Mouse (Mus musculus): ENCODE measurements around the gene Cdc42bpg.

The Cdc42bpg gene

DNA sequence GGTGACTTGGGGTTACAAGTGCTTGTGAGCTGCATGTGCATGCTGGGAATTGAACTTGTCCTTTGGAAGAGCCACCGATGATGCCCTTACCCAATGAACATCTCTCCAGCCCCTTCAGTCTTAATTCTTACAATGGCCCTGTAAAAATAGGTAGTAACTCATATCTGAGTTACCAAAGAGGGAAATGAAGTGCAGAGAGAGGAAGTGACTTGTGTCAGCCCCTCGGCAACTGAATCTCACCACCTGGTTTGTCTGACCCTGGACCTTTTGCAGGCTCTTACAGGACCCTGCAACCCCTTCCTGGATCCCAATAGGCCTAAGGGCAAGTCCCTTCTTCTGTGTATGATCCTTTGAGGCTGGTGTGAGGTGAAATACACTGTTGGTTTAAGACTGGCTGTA lies 45.9 kb downstream of the Cdc42bpg start:
- no peak for DNase-seq

DNA sequence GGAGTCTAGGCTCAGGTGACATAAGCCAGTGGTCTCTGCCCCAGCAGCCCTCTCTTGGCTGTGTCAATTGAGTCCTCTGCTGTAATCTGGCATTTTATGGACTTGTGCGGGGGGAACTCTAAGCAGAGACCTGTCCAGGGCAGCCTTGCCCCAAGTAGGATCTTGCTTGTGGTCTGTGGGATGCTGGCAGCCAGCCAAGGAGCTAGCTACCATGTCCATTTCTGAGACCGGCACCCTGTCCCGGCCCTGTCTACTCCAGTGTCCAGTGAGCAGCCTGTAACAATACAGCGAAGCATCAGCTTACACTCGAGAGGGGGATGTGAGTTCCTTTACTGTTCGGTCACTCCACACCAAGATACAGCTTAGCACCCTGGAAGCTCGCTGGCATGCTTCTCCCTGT lies 47.8 kb downstream of the Cdc42bpg start:
- DNase-seq: no peak

DNA sequence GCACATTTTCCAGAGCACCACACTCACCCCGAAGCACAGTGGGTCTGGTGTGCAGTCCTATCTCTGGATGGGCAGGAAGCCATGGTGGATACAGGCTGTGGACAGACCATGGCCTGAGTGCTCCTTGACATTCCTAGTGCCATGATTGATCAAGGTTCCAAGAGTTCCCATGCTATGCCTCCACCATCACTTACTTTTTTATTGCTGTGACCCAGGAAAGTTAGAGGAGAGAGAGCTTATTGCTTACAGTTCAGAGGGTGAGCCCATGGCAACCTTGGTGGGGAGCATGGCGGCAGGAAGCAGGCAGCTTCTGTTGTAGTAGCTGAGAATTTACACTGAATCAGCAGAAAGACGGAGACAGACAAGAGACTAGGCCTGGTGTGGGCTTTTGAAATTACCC lies 55.0 kb downstream of the Cdc42bpg start:
- DNase-seq: no peak

DNA sequence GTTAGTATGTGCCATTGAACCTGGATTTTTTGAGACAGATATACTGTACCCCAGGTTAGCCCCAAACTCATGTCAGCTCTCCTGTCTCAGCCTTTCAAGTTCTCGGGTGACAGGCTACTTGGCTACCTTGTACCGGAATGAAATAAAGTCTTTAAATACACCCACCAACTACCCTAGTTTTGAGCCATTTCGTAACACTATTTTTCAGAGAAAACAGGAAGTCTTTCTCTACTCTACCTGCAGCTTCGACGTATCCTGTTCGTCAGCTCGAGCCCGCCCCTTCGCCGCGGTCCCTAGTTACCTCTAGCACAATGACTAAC lies 56.8 kb downstream of the Cdc42bpg start:
- no peak for DNase-seq

DNA sequence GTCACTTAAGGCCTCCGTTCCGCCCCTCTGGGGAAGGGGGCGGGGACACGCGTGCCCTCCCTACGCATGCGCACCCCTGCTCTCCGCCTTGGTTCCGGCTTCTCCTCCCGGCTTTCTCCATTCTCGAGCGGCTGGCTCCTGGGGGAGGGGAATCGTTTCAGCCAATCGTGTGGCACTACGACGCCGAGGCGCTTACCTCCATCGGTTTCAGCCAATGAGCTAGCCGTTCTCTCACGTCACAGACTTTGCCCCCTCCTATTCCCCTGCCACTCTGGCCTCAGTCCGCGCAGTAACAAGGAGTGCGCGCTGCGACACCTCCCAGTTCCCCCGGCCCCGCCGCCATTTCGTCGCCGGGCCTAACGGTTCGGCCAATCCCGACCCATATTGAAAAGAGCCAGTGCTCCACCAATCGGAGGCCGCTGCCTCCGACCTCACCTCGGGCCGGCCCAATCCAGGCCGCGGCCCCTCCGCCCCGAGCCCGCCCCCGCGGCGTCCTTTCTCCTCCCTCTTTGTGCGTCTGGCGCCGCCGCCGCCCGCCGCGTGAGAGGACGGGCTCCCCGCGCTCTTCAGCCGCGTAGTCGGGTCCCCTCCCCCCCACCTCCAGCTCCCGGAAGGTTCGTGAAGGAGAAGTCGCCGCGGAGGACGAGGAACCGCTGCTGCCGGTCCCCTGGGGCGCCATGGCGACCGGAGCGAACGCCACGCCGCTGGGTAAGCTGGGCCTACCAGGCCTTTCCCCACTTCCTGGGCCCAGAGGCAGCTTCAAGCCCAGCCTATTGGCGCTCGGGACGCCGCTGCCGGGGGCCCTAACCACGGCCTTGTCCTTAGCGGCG lies 57.4 kb downstream of the Cdc42bpg start, which contains the start of gene Sf1:
Sf1 (plus strand) TSS at position 280 of the 830 bp plus-strand sequence.
- DNase-seq: peak; percentile 99 to 100

DNA sequence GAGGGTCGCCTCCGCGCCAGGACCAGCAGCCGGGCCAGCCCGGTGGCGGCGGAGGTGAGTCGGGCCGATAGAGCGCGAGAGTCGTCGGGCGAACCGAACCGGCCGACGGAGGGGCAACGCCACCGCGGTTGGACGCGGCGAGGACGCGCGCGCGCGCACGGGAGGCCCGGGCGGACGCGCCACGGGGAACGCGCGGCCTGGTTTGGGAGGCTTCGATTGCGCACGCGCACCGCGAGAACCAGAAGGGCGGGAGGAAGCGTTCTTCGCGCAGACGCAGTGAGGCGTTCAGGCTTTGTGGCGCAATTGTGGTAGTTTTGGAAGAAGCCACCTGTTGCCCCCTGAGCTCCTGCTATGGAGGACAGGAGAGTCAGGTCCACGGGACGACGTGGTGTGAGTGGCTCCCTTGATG lies 58.1 kb downstream of the Cdc42bpg start:
- peak; percentile 93 to 96 for DNase-seq

DNA sequence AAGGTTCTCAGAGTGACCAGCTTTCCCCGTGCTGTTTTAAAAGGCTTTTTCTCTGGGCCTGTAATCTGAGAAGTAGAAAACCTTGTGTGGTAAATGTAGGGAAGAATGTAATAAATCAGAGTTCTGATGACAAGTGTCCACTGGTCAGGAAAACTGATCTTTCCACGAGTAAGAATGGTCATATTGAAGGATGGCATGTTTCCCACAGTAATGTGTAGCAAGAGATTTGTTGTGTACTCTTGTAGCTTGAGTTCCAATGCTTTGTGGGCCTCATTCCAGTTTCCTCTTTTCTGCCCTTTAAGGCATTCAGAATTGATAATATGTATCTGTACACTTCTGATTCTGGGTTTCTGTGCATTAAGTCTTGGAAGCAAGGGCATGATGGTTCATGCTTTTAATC lies 58.6 kb downstream of the Cdc42bpg start:
- no peak for DNase-seq

DNA sequence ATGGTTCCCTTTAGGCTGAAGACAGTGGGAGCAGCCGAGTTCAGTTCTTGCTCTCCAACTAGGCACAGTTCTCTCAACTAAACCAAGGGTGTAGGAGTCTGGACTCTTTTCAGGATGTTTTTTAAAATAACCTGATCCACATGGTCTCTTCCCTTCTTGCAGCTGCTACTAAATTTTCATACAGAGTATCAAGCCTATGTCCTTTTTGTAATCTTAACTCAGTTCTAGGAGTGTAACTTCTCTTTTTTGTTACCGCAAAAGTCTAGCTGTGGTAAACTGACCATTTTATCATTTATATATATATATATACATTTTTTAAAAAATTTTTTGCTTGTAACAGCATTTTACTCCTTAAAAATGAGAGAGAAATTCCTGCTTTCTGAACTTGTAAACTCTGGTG lies 63.9 kb downstream of the Cdc42bpg start:
- DNase-seq: no peak

DNA sequence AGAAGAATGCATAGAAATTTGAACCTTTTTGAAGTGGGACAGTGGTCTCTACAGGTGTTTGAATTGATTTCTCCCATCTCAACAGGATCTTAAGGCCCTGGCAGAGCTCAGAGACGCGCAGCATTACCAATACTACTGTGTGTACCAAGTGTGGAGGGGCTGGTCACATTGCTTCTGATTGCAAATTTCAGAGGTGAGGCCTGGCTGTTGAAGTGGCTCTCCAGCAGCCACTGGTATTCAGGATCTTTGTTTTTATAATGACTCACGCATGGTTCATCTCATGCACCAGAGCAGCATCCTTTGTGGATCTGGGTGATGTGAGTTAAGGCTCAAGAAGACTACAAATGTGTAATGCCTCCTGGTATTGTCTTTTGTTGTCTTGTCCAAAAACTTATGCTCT lies 66.2 kb downstream of the Cdc42bpg start:
- DNase-seq: no peak

DNA sequence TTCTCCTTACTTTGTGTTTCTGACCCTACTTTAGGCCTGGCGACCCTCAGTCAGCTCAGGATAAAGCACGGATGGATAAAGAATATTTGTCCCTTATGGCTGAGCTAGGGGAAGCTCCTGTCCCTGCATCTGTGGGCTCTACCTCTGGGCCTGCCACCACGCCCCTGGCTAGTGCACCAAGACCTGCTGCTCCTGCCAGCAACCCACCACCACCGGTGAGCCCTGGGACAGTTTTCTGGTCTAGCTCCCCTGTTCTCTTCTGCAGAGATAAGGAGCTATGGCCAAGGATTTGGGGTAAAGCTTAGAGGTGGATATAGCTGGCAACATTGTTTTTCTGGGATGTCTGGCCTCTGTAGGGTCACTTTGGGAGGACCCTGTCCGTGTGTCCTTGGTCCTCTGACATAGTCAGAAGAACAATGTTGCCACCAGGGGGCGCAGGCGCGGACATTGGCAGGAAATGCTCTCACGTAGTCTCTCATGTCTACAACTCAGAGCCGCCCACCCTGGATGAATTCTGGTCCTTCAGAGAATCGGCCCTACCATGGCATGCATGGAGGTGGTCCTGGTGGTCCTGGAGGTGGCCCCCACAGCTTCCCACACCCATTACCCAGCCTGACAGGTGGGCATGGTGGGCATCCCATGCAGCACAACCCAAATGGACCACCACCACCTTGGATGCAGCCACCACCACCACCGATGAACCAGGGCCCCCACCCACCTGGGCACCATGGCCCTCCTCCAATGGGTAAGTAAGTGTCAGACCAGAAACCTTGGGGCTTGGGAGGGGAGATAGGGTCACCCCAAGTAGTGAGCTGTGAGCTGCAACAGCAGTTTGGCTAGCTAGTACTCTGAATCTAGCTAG lies 67.5 kb downstream of the Cdc42bpg start:
- DNase-seq: peak; percentile 86 to 95

DNA sequence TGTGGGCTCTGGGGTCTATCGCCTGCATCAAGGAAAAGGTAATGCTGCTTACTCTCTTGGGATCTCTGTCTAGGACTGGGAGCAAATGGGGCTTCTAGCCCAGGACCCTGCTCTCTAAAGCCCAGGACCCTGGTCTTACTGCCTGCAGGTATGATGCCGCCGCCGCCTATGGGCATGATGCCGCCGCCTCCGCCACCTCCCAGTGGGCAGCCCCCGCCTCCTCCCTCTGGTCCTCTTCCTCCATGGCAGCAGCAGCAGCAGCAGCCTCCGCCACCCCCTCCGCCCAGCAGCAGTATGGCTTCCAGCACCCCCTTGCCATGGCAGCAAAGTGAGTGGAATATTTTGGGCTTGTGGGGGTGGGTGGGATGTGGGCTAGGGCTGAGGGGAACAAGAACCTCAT lies 68.3 kb downstream of the Cdc42bpg start:
- DNase-seq: no peak

All from kidney, postnatal 25 days (tissue).